Mouse (Mus musculus) lung, adult 2 months (tissue): ENCODE data around the gene Pygb.

ENCODE experiments used
- CTCF ChIP-seq: fragments of 200-500 bp; IDR thresholded peaks from 2 replicates; pipeline ENCODE4 v1.5.1; 2011; ENCODE audit warnings: mild to moderate bottlenecking, low read length, control low read depth; ENCODE audit not compliant: insufficient read depth
- POLR2A ChIP-seq: fragments of 200-500 bp; IDR thresholded peaks from 2 replicates; pipeline ENCODE4 v1.6.1; 2011; ENCODE audit warnings: low read depth, mild to moderate bottlenecking, control low read depth, low read length, borderline replicate concordance; ENCODE audit errors: extremely low read depth

DNA sequence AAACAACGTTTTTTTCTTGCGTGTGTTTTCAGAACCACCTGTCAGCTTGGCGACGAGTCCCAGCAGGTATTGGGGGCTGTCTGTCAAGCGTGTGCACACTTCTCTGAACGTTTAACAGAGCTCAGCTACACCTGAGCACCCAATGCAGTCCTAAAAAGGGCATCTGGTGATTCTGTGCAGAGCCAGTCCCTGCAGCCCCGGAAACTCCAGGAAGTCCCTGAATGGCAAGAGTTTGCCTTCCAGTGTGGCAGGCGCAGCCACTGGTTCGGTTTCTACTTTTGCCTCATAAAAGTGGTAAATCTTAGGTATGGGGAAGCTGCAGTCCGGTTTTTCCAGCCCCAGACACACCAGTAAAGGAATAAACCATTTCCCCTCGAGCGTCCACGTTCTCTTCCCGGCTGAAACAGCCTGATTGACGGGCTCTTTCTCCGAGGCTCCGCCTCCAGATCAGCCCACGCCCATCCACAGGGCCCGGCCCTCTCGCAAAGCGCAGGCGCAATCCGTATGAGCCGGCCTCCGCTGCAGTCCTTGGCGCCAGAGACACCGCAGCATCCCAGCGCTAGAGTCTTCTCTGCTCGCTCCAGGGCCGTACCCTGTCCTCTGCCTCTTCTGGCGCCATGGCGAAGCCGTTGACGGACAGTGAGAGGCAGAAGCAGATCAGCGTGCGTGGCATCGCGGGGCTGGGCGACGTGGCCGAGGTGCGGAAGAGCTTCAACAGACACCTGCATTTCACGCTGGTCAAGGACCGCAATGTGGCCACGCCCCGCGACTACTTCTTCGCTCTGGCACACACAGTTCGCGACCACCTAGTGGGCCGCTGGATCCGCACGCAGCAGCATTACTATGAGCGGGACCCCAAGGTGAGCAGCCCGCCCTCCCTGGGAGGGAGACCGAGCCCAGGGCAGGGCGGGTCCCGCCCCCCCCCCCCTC, at the start of gene Pygb:
- TF ChIP-seq CTCF (no peak), POLR2A (peak; percentile 93; the same call in 1 of the 2 replicates)
